Mouse (Mus musculus) G1E (cell line): ENCODE results near the gene Brms1.

Experiments used
- CTCF ChIP-seq: IDR thresholded peaks from 2 replicates; pipeline ENCODE4 v1.5.1; 2012; ENCODE audit warnings: low read depth, low read length, inconsistent platforms, mixed read lengths
- GATA1 ChIP-seq: IDR thresholded peaks from 2 replicates; pipeline ENCODE4 v1.6.1; 2012; ENCODE audit warnings: borderline replicate concordance, low read length, inconsistent platforms, mixed read lengths
- TAL1 ChIP-seq: conservative IDR thresholded peaks from 2 replicates; pipeline ENCODE4 v1.6.1; 2012; ENCODE audit warnings: low read depth, low read length, inconsistent platforms, mixed read lengths

GRCm38 (mm10) chr19:5016782-5017181 is 24.4 kb upstream of the Brms1 start:
- no peak for TF ChIP-seq TAL1
- peak; percentile 63 for TF ChIP-seq CTCF
- TF ChIP-seq GATA1, result no peak
